Mouse (Mus musculus) testis, adult 2 months (tissue): Measurements from ENCODE around the gene Mrpl39. TPM values are rescaled to one million over a fixed set of nuclear protein-coding genes. Genes with fewer than 3 reads are reported as not detected.
A peak's percentile ranks its signal among the peaks of the same experiment; 100 is the strongest.

Experiments
- H3K27ac ChIP-seq: fragments of 200-500 bp; 2 replicates; pipeline ENCODE4 v1.5.1; 2012; ENCODE audit warnings: low read depth, low read length; ENCODE audit not compliant: control insufficient read depth, insufficient read depth
- H3K27me3 ChIP-seq: fragments of 200-500 bp; 2 replicates; pipeline ENCODE4 v1.6.1; 2012; ENCODE audit warnings: mild to moderate bottlenecking, low read length, moderate library complexity; ENCODE audit not compliant: control insufficient read depth, insufficient read depth
- H3K36me3 ChIP-seq: fragments of 200-500 bp; 2 replicates; pipeline ENCODE4 v1.6.1; 2012; ENCODE audit warnings: mild to moderate bottlenecking, low read length; ENCODE audit not compliant: control insufficient read depth, insufficient read depth
- H3K4me1 ChIP-seq: fragments of 200-500 bp; 2 replicates; pipeline ENCODE4 v1.6.1; 2012; ENCODE audit warnings: low read length; ENCODE audit not compliant: control insufficient read depth, insufficient read depth
- H3K4me3 ChIP-seq: fragments of 200-500 bp; 2 replicates; pipeline ENCODE4 v1.5.1; 2012; ENCODE audit warnings: low read depth, mild to moderate bottlenecking, low read length, moderate library complexity, mixed read lengths; ENCODE audit not compliant: control insufficient read depth
- CTCF ChIP-seq: fragments of 200-500 bp; IDR thresholded peaks from 2 replicates; pipeline ENCODE4 v1.5.1; 2012; ENCODE audit warnings: low read depth, mild to moderate bottlenecking, inconsistent platforms, low read length, moderate library complexity; ENCODE audit not compliant: control insufficient read depth, insufficient read depth, insufficient replicate concordance
- POLR2A ChIP-seq: fragments of 200-500 bp; IDR thresholded peaks from 2 replicates; pipeline ENCODE4 v1.6.1; 2012; ENCODE audit warnings: low read depth, mild to moderate bottlenecking, inconsistent platforms, low read length, moderate library complexity; ENCODE audit not compliant: control insufficient read depth
- polyA plus RNA-seq: library from polyadenylated mRNA; depleted of rRNA; stranded (reverse); fragments of >200 nt; gene quantifications from 2 replicates; pipeline ENCODE4 v1.2.3, GENCODE M21; 2012

Mrpl39 gene
- polyA plus RNA-seq, 1 experiment, result 54.7 TPM

GRCm38 (mm10) chr16:84776089-84776784, 40.7 kb upstream of the Mrpl39 start:
- Histone ChIP-seq H3K36me3 (no peaks in the 10 kb centered on the region), H3K27ac (no peak overlapping the region), H3K4me1 (peaks cover 3% of the 10 kb centered on the region), H3K4me3 (no peak overlapping the region), H3K27me3 (no peaks in the 10 kb centered on the region)
- no peak for TF ChIP-seq CTCF
- TF ChIP-seq POLR2A, result no peak

GRCm38 (mm10) chr16:84775356-84775755, 39.8 kb upstream of the Mrpl39 start:
- Histone ChIP-seq H3K27me3 (no peaks in the 10 kb centered on the region), H3K4me3 (no peak overlapping the region), H3K36me3 (no peaks in the 10 kb centered on the region), H3K27ac (no peak overlapping the region), H3K4me1 (peaks cover 3% of the 10 kb centered on the region)
- TF ChIP-seq CTCF (no peak), POLR2A (no peak)

GRCm38 (mm10) chr16:84774761-84775231, 39.3 kb upstream of the Mrpl39 start:
- peak overlapping the region; percentile 65 for H3K4me3 ChIP-seq
- no peak for TF ChIP-seq POLR2A
- TF ChIP-seq CTCF, result no peak
- no peaks in the 10 kb centered on the region for H3K36me3 ChIP-seq
- H3K27me3 ChIP-seq, result no peaks in the 10 kb centered on the region
- peak overlapping the region; percentile 7 for H3K27ac ChIP-seq
- H3K4me1 ChIP-seq, result peaks cover 1% of the 10 kb centered on the region

- peak within 1 kb of the TSS; percentile 65 for H3K4me3 ChIP-seq
- TF ChIP-seq POLR2A, result no peak
- H3K27me3 ChIP-seq, result no peaks in the 10 kb centered on the region
- H3K4me1 ChIP-seq, result peaks cover 2% of the 10 kb centered on the region; the same call in 1 of the 2 replicates
- no peaks in the 10 kb centered on the region for H3K36me3 ChIP-seq
- H3K27ac ChIP-seq, result peak within 1 kb of the TSS; percentile 7
Measured at GRCm38 (mm10) chr16:84774003-84774703, 38.6 kb upstream of the Mrpl39 start, which contains the start of gene Jam2. Gene Jam2, plus strand, starts transcription at chr16:84774123.

GRCm38 (mm10) chr16:84773268-84773861, 37.8 kb upstream of the Mrpl39 start:
- Histone ChIP-seq H3K27ac (no peak overlapping the region), H3K4me1 (peaks cover 2% of the 10 kb centered on the region; the same call in 1 of the 2 replicates)
- TF ChIP-seq POLR2A (no peak), CTCF (no peak)

GRCm38 (mm10) chr16:84772496-84773267, 37.1 kb upstream of the Mrpl39 start:
- Histone ChIP-seq H3K27ac (no peak overlapping the region), H3K4me1 (peaks cover 2% of the 10 kb centered on the region; the same call in 1 of the 2 replicates), H3K4me3 (no peak overlapping the region), H3K27me3 (no peaks in the 10 kb centered on the region), H3K36me3 (no peaks in the 10 kb centered on the region)
- TF ChIP-seq POLR2A (no peak), CTCF (no peak)

More at GRCm38 (mm10) chr16:84773268-84773861, 37.8 kb upstream of the Mrpl39 start:
- H3K27me3 ChIP-seq, result no peaks in the 10 kb centered on the region
- no peaks in the 10 kb centered on the region for H3K36me3 ChIP-seq
- H3K4me3 ChIP-seq, result no peak overlapping the region

GRCm38 (mm10) chr16:84771461-84771860, 35.9 kb upstream of the Mrpl39 start:
- H3K27ac ChIP-seq, result no peak overlapping the region
- H3K36me3 ChIP-seq, result no peaks in the 10 kb centered on the region
- no peak overlapping the region for H3K4me3 ChIP-seq
- no peaks in the 10 kb centered on the region for H3K27me3 ChIP-seq
- H3K4me1 ChIP-seq, result peaks cover 2% of the 10 kb centered on the region; the same call in 1 of the 2 replicates
- TF ChIP-seq POLR2A, result no peak
